Mouse (Mus musculus): ENCODE results near the gene Snrpa1.

Gene Snrpa1

DNA sequence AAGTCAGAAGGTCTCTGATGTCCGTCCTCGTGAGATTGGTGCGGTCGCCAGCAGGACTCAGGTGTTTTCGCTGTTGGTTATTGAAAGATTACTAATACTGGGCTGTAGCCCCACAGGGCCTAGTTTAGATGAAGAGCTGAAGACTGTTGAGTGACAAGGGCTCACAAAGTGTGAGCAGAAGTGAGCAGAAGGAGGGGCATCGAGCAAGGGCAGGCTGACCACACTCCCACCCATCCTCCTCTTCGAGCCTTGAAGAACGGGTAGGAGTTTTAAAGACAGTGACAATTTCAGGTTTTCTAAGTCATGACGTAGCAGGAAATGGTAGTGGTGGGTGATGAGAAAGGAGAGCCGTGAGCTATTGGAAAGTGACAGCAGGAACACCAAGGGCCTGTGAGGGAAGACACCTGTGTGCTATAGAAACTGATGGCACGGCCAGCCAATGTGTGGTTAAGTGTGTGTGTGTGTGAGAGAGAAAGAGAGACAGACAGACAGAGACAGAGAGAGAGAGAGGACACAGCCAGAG lies 57.1 kb downstream of the Snrpa1 start:
- no peak for DNase-seq

DNA sequence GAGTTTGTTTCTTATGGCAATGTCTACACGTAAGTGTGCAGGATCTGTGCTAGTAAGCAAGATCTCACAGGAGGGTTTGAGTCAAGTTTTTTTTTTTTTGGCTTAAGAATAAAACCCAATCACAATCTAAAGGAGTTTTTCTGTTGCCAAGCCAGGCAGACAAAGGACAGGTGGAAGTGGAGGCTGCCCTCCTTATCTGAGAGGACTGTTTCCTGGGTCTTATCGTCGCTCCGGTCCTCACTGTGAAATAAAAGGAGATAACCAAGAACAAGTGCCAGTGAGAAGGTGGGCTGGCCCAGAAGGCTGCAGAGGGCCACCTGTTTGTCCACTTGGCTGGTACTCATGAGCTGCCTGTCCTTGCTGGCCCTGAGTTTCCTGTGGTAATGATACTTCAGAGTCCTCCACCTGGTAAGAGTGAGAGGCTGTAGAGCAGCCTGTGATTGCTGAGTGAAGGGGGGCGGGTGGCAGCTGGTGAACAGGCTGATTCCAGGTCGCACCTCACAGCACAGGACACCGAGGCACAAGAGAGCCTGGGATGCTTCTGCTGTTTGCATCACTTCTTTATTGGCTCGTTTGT lies 58.2 kb downstream of the Snrpa1 start:
- no peak for DNase-seq

DNA sequence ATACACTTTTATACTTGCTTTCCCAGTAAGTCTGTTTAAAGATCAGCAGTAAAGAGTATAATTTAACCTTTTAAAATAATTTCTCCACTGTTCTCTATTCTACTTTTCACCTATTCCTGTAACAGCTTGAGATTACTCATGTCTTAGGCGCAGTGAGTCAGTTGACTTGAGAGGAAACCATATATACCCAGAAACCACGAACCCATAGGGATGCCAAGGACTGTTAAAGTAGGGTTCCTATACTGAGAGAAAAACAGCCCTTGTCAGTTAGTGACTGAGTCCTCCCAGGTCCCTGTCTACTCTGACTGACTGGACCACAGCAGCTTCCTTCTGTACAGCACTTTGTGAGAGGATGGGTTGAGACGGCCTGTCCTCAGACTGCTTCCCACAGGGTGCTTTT lies 59.2 kb downstream of the Snrpa1 start:
- DNase-seq: no peak

DNA sequence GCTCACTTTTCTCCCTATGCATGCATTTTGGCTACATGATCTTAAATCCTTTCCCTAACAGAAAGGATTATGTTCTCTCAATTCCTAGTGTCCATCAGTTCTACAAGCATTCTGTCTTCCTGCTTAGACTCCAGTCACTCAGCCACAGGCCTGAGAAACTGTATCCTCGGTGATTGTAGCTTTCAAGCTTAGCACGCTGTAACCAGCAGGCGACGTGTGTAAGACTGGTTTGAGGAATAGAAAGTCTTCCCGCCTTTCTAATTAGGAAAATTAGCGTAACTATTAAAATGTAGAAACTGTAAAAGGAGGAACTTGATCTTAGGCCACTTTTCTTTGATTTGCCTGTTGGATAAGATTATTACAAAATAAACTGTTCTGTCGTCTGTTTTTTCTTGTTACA lies 60.0 kb downstream of the Snrpa1 start:
- DNase-seq: no peak

DNA sequence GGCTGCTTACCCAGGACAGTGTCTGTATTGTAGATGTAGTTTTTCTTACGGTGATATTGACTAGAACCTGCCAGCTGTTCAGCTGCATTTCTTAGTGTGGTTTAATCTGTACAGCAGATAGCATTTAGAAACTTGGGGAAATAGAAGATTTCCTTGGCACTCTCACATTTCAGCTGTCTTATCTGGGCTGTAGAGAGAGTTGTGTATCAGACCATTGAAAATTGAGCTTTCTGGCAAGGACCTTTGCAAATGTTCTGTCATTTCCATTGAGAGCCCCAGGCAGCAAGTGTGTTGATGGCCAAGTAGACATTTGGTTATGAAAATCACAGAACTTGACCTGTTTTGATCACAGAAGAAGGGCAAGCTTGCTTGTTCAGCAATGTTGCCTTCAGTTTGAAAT lies 61.3 kb downstream of the Snrpa1 start:
- no peak for DNase-seq

DNA sequence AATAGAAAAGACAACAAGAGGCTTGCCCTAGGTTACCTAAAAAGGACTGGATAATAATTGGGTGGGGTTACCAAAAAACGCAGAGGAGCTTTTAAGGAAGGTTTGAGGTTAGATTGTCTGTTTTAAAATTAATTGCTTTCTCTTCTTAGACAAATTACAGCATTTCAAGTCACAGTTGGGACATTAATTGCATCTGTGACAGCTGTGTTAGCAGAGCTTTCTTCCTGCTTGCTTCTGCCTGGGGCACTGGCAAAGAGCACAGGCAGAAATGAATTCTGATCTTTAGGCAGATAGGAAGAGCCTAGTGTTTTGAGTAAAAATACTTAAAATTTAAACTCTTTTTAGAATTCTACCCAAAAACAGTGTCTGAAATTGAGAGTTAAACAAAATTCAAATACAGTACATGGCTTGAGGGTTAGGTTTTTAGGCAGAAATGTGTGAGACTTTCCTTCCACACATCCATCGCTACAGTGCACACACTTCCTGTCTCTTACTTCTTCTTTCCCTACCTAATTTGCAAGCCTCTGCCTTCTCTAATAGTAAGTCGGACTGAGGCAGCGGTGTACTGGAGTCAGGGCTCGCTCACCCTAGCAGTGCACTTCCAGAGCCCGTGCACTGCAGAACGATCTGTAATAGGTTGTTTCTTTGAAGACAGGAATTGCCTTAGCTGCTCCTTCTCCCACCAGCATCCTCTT lies 62.0 kb downstream of the Snrpa1 start:
- DNase-seq: peak; percentile 50 to 56

All from spleen, adult 18-20 months (tissue).